Mouse (Mus musculus) layer of hippocampus, adult 9-11 months (tissue): ENCODE results near the gene Crtam.
A peak's percentile ranks its signal among the peaks of the same experiment; 100 is the strongest.

Source experiments
- DNase-seq: peaks from one replicate; pipeline ENCODE4 v3.0.0; 2022

Gene Crtam

DNA sequence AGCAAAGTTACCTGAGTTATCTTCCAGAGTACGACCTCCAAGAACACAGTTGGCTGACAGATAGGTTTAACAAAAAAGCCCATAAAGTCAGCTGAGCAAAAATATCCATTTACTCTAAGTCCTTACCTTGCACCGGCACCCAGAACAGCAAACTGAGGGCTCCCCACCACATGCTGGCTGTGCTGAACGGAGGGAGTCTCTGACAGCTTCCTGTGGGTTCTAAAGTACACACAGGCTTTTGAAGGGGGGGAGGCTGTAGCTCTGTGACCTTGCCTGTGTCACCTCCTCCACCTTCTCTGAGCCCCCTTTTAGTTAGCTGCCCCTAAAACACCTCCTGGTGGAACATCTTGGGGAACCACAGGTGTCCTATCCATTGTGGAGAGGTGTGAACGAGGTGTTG is at the start of gene Crtam:
Gene Crtam, minus strand, starts transcription at position 214 of the 400 bp plus-strand sequence.
- DNase-seq: no peak

DNA sequence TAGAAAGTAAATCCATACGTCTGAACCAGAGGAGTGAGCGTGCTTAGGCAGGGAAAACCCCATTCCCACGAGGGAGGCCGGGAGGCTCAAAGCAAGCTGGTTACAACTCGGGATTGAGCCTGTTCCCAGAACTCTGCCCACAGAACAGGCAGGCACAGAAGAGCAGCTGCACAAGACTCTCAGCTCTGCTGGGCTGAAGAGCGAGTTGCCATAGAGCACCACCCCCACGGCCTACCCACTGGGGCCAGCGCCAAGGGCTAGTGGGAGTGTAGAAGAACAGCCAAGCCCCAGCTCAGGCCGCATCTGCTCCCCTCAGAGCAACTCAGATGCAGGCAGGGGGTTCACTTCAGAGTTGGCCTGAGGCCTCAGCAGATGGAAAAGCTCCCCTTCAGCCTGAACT is 49.7 kb upstream of the Crtam start:
- peak; percentile 96 for DNase-seq

DNA sequence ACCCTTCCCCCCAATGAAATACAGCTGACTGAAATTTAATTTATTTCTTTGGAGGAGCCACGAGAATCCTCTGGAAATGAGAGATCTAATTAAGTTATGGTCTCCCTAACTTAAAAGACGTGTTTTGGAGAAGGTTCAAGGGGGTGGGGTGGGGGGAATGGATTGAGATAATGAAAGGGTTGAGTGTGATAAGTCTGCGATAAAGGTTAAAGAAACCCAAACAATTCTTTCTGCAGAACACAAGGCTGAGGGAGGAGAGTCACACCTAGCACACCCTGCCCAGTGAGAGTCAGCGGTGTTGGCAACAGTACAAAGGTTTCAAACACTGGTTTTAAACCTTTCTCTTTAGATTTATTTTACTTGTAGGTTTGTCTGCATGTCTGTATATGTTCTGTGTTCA is 49.0 kb upstream of the Crtam start:
- no peak for DNase-seq

DNA sequence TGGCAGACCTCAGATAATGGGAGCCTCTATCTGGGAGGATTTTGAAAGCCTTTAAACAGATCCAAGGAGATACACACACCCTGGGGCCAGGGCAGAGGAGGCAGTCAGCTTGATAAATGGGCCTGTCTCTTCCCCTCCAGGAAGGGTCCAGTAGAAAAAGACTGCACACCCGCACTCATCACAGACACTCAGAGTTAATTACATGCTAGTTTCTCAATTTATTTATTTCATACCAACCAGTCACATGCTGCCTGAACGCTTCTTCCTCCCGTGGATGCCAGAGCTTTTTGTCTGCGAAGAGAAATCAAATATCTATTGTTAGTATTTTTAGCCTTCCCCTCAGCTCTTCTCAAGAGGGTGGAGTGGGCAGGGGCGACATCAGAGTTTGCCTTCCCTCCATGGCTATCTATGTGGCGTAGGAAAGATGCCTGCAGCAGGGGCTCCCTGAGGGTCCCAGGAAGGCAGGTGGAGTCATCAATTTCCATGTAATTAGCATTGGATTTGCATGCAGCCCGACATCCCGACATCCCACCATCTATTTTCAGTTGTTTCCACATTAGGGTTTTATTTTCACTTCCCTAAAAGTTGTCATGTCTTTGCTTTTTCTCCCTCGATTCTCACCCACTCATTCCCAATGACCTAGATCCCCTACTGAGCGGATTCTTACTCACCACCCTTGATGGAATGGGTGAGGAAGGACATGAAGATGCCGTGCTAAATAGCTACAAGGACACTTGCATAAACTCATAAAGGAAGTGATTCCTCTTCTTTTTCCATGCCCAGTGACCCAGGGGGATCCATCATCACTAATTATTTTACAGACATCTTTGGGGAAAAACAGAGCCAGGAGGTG is 46.9 kb upstream of the Crtam start:
- DNase-seq: peak; percentile 27

DNA sequence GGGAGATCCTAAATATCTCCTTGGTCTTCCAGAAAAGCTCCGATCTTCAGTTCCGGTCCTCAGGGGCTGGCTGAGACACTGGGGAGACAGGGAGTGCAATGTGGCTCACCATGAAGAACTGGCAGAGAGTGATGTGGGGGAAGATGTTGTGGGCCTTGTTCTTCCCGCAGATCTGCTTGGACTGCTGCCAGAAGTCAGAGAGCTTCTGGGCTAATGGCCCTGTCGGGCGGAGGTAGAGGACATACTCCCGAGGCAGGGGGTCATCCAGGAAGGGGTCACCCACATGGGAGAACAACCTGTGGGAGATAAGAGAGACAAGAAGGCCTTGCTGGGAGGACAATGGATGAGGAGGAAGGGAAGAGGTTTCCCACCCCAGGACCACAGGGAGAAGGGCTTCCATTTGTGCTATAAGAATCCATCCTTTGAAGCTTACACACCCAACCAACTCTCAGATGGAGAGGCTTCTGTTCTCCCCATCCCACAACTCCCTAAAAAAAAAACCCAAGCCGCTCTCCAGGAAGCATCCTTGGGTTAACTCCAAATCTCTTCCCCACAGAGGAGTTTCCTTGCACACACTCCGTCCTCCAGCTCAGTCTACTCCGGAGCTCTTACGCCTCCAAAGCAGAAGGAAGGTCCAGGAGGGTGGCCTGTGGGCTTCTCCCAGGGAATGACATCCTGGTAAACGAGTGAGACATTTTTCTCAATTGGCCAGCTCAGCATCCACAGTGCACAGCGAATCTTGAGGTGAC is 46.1 kb upstream of the Crtam start:
- no peak for DNase-seq

DNA sequence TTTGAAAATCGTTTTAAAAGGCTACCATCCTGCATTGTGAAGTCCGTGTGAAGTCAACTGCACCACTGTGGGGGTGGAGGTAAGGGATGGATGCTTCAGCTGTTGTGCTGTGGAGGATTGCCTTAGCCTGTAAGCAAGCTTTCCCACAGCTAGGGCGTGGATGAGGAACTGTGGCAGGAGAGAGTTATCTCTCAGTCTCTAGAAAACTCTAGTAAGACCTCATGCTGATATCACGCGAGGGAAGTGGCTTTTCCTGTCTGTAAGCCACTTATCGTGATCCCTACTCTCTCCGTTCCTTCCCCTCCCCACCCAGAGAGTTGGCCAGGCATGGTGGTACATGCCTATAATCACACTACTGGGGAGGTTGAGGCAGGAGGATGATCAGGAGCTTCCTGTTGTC is 44.9 kb upstream of the Crtam start:
- DNase-seq: peak; percentile 38

DNA sequence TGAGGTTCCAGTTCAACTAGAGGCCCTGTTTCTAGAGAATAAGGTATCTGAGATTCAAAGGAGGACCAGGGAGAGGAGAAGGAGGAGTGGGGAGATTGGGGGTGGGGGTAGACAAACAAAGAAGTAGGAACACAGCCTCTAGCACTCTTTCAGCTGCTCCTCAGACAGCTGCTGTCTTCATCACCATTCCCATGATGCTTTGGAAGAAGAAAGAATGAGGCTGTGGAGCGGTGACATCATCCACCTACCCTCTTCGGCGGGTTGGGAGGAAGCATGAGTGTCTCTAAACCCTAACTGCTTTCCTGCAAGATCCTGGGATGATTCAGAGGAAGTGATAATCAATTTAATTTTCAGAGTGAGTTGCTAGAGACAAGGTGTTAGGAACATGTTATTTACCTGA is 44.4 kb upstream of the Crtam start:
- DNase-seq: no peak

DNA sequence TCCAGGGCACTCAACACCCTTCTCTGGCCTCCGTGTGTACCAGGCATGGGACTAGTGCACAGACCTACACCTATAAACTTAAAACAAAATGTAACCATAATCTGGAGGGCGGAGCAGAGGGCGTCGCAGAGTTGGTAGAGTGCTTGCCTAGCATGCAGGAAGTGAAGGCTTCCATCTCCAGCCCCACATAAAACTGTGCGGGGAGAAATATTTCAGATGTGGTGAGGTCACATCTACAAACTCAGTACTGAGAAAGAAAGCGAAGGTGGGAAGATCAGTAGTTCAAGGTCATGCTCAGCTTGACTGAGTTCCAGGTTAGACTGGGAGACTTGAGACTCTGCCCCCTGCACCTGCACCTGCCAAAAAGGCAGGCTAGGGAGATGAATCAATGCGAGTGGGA is 43.8 kb upstream of the Crtam start:
- DNase-seq: no peak

DNA sequence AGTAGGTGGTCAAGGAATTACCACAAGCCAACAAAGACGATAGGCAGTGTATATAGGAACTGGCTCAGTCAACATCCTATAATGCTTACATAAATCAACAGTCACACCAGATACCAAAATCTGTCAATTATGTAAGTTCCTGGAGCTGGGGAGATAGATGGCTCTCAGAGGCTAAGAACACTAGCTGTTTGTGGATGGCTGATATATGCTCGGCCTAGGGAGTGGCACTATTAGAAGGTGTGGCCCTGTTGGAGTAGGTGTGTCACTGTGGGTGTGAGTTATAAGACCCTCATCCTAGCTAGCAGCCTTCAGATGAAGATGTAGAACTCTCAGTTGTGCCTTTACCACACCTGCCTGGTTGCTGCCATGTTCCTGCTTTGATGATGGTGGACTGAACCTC is 43.2 kb upstream of the Crtam start:
- no peak for DNase-seq

DNA sequence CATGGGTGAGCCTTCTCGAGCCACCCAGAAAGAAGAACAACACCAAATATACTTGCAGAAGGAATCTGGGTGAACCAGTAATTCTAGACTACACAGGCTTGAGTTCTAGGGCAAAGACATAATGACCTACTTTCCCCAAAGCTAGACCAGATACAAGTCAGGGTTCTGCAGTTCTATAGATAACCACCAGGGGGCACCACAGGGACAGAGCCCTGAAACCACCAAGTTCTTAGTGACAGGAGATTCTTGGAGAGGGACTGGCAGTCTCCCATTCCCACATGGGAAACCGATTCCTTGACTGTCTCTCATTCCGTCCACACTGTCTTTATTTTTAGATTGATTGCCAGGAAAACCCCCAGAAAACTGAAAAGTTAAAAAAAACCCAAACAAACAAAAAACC is 40.2 kb upstream of the Crtam start:
- DNase-seq: peak; percentile 86

DNA sequence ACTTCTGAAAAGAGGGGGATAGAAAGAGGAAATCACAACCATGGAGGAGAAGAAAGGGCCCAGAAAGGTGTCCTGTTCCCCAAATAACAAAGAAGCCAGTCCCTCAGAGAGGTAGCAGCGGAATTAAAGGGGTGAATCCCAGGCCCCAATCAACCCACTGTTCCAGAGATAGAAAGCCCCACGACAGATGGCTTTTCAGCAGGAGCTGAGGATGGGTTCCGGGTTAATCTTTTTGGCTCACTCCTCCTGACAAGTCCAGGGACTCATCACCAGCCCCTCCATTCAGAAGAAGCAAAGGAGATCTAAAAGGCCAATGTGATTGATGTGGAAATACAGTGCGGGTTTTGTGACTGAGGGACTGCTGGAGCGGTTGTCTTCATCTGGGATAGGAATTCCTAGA is 39.2 kb upstream of the Crtam start:
- no peak for DNase-seq

DNA sequence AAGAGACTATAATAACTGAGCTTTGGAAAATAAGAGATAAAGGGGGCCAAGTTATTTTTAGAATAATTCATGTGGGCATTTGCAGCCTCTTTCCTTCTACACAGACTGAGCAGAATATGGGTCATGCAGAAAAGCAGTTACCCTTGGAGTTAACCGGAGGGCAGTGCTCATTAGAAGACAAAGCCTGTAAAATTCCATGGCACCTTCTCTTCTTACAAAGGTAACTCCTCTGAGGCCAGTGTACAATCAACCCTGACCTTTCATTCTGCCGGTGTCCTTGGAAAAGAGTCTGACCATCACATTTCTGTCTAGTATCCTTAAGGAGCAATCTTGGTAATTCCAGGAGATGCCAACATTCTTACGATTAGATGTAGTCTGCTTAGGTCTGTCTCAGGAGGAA is 37.0 kb upstream of the Crtam start:
- DNase-seq: no peak

DNA sequence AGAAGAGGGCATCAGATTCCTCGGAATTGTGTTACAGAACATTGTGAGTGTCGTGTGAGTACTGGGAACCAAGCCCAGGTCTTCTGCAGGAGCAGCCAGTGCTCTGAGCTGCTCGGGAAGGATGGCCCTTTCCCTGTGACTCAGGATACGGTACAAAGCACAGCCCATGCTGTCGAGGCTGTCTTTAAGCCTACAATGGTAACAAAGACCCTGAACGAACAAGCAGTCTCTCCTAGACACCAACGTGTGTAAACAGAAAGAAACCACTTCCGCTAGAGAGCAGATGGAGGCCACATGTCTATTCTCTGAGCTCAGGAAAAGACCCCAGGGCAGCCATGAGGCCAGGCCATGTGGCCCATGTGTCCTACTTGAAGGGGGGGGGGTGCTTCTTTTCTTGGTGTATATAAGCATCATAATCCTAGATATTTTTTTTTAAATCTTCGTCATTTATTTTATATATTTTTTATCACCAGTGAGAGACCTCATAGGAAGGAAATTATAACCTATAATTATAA is 33.8 kb upstream of the Crtam start:
- DNase-seq: no peak

DNA sequence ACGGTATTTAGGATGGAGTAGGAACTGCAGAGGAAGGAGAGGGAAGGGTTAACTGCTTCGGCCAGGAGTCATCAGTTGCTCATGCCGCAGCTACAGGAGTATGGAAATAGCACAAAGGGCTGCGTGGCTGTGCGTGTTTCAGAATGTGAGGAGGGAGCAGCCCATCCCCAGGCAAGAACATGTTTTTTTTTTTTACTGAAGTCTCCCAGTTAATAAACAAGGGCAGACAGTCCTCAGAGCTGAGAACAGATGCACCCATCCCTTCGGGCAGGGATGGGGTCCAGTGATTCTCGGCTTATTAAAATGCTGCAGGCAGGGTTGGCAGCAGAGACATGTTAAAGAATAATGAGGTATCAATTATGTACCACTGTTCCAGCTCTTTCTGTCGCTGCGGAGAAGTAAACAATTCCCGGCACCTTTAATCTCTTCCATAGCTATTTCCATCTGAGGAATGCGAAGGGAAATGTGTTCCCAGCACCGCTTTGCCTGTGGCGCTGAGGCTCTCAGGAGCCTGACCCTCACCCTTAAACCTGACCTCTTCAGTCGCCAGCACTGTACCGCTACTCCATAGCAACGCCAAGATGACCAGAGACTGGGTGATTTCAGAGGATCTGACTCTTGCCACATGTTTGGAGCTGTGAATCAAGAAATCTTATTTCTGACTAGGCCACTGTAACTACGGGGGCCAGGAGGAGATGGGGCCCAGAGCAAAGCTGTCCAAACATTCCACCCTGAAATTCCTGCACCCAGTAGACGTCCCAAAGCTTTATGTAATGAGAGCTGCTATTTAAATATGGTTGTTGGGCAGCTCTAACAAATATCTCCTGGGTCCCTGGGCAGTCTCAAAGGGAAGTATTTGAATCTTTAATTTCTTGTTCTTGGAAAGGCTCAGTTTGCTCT is 27.4 kb upstream of the Crtam start:
- DNase-seq: no peak

DNA sequence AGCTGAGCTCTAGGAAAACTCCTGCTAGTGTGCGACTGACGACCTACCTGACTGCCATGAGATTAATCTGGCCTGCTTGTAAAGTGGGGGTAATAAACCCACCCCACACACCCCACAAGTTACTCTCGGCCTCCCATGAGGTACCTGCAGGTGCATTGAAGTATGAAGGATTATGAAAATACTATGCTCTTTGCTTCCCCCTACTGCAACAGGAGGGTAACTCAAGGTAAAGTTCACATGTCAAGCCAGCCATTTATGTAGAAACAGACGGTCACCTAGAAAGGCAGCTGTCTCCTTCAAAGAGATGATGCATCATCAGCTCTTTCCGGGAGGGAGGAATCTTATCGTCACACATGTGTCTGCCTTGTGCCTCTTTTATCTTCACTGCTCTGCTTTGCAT is 25.4 kb upstream of the Crtam start:
- DNase-seq: no peak

DNA sequence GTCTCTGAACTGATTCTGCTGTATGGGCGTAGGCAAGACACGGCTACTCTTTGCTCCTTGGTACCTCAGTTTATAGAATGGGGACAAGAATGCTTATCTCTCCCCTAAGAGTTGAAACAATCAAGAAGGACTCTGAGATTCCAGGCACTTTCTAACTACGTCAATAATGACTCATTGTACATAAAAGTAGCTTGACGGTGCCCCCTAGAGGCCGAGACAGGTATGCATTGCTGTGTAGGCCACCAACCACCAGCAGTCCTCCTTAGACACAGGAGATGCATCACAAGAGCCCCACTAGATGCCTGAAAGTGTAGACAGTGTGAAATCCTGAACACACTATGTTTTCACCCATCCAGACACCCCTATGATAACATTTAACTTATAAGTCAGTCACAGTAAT is 24.0 kb upstream of the Crtam start:
- DNase-seq: peak; percentile 44

DNA sequence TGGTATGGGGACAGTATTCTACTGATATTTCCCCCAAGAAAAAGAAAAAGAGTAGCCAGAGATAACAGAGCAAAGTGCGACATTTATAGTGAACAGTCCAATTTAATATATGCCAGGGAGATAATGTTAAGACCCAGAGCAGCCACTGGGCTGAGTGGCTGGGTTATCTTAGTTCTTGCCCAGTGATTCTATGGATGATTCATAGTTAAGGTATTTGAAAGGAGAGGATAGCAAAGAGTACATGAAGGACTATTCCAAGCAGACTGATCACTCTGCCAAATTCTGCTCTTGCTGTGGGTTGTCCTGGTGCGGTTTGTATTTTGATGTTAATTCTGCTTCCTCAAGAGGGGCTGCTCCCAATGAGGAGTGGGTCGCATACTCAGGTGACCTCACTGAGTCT is 17.3 kb upstream of the Crtam start:
- no peak for DNase-seq

DNA sequence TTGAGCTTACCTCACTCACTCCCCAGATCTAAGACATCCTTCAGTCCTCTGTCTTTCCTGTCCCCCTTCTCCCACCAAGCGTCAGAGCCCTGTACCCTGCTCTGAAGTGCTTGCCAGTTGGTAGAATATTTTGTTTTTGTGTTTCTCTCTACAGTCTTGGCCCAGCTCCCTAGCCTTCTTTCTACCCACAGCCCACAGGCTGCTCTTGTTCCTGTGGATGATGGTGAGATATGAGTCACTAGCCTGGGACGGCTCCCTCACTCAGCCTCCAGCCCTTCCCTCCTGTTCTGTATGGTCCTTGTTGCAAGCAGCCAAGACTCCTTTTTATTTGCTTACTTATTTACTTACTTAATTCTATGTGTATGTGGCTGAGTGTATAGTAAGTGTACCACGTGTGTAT is 16.1 kb upstream of the Crtam start:
- peak; percentile 68 for DNase-seq

DNA sequence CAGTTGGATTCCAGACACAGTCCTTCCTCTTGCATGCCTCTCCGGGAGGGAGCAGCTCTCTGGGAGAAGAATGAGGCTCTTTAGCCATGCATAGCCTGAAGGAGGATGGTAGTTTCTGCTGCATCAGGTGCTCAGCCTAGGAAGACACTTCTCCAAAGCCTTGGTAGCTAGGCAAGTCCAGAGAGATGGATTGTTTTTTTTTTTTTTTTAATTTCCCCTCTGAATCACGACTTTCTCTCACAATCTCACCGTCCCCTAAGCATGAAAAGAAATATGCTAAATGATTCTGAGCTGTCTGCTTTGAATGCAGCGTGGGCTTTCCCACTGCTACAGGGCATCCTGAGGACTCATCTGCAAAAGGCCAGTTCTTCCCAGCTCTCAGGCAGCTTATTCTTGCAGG is 10.1 kb upstream of the Crtam start:
- no peak for DNase-seq

DNA sequence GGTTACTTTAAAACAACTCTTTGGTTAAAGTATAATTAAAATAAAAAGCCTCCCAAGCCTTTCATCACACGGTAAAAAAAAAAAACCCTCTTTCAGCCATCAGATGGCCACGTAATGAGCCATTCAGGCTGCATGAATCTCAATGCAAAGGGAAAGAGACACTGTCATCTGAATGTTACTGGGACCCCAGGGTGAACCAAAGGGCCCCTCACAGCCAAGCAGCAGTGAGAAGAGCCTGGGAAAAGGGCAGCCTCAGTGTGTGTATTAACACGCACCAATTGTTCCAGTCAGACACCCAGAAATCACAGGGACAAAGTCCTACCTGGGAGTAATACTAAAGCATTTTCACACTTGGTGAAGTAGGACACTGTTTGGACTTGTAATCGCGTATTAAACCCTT is 8.0 kb upstream of the Crtam start:
- DNase-seq: no peak

DNA sequence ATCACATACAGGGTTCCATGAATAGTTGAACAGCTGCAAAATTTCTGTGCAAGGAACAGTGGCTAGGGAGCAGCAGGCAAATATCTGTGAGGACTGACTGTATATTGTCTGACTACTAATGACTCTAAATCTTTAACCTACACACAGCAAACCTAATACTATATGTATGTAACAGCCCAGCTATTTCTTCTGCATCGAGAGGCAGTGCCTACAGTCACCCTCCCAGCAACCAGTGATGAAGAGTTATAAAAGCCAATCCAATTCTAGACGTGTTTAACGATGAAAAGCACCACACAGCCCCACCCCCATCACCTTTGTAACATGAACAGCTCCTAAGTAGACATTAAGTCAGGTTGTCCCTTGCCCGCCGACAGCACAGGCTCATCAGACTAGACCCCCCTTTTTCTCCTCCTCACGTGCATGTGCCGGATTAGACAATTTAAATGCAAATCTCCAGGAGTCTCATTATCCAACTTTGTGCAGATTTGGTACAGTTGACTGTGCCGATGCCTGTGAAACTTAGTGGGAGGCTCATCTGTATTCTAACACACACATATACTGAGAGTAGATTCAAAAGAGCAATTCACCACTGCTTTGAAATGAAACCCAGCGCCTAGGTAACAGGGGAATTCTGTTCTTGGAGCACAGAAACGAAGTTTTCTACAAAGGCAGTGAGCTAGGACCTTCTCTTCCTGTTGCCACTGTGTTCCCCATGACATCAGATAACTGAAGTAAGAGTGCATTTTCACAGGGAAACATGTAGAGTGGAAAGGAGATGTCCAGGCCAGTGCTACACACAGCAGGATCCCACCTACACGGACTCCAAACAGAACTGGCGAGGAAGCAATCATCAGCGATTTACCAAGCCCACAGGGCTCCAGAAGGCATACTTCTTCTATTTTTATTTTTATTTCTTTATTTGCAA is 7.3 kb upstream of the Crtam start:
- DNase-seq: peak; percentile 34

DNA sequence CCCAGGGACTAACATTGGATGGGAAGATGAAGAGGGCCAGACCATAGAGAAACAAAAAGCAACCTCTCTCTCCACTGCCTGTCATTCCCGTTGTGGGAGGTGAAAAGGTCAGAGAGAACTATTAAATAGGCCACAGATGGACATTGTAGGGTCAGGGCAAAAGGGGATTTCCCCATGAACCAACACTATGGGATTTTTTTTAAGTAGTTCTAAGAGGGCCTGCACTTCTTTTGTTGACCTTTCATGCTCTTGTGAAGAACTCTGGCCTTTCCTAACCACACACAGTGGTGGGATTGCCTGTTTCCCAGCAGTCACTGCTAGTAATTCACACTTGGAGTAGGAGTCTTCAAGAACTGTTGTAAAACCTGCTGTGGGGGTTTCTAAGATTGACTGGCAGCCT is 3.4 kb upstream of the Crtam start:
- DNase-seq: no peak
